Mouse (Mus musculus) liver, embryonic 15.5 days (tissue): ENCODE results near the gene Rspry1. TPM values are rescaled to one million over a fixed set of nuclear protein-coding genes. Genes with fewer than 3 reads are reported as not detected.

ENCODE experiments used
- ATAC-seq: fragments of 200-750 bp; cut with Nextera tagmentation; 2 replicates; pipeline ENCODE4 v1.8.0; 2017; ENCODE audit warnings: moderate number of reproducible peaks, mild to moderate bottlenecking, moderate library complexity; ENCODE audit not compliant: insufficient read depth
- H3K27ac ChIP-seq: fragments of 300-500 bp; sonication (generic); replicated peaks from 2 replicates; pipeline ENCODE4 v1.5.1; 2015; ENCODE audit warnings: mild to moderate bottlenecking, inconsistent platforms
- H3K27me3 ChIP-seq: fragments of 300-500 bp; sonication (generic); 2 replicates; pipeline ENCODE4 v1.6.1; 2015; ENCODE audit warnings: mild to moderate bottlenecking, inconsistent platforms
- H3K36me3 ChIP-seq: fragments of 300-500 bp; sonication (generic); replicated peaks from 2 replicates; pipeline ENCODE4 v1.6.1; 2015; ENCODE audit warnings: moderate library complexity, mild to moderate bottlenecking, inconsistent platforms
- H3K4me1 ChIP-seq: fragments of 300-500 bp; sonication (generic); replicated peaks from 2 replicates; pipeline ENCODE4 v1.6.1; 2015; ENCODE audit warnings: inconsistent platforms
- H3K4me2 ChIP-seq: fragments of 300-500 bp; sonication (generic); 2 replicates; pipeline ENCODE4 v1.6.1; 2015; ENCODE audit warnings: moderate library complexity, mild to moderate bottlenecking, inconsistent platforms
- H3K4me3 ChIP-seq: fragments of 300-500 bp; sonication (generic); replicated peaks from 2 replicates; pipeline ENCODE4 v1.5.1; 2015; ENCODE audit warnings: mild to moderate bottlenecking, inconsistent platforms
- H3K9ac ChIP-seq: fragments of 300-500 bp; sonication (generic); 2 replicates; pipeline ENCODE4 v1.6.1; 2015; ENCODE audit warnings: moderate library complexity, mild to moderate bottlenecking, inconsistent platforms
- H3K9me3 ChIP-seq: fragments of 300-500 bp; sonication (generic); replicated peaks from 2 replicates; pipeline ENCODE4 v1.6.1; 2016; ENCODE audit warnings: inconsistent platforms
- WGBS: fragments of 180-500 bp; shearing (Covaris S2); methylation state at CpG from one replicate; pipeline ENCODE4 v1.1.7; 2015; ENCODE audit warnings: mixed read lengths; ENCODE audit not compliant: insufficient replicate concordance; 5-methylcytosine and 5-hydroxymethylcytosine counted together
- polyA plus RNA-seq: library from polyadenylated mRNA; unstranded; fragments of >200 nt; fragmentation: Nextera tagmentation; extraction: Ambion mirVana; gene quantifications from 2 replicates; pipeline ENCODE4 v1.2.1, GENCODE M21; 2015

Rspry1 gene
- polyA plus RNA-seq, 1 experiment from 2014 or later, result 15.3 TPM

DNA sequence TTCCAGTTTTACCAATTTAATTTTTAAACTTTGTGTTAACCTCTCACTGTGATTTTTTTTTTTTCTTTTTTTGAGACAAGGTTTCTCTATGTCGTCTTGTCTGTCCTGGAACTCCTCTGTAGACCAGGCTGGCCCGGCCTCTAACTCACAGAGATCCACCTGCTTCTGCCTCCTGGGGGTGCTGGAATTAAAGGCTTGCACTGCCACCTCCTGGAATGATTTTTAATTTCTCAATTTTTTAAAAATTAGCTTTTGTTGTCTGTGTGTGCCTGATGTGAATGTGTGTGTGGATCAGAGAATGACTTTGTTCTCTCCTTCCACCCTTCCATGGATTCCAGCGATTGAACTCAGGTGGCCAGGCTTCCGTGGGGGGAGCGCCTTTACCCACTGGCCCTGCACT lies 5.3 kb downstream of the Rspry1 start:
- 76% methylated on average over 5 of the region's 5 CpGs for WGBS
- no peak for ATAC-seq
- Histone ChIP-seq H3K27me3 (no peaks in the 10 kb centered on the region), H3K4me2 (no peak overlapping the region), H3K9ac (no peak overlapping the region), H3K36me3 (no peaks in the 10 kb centered on the region), H3K9me3 (no peaks in the 10 kb centered on the region), H3K27ac (no peak overlapping the region), H3K4me1 (peaks cover 15% of the 10 kb centered on the region), H3K4me3 (no peak overlapping the region)

DNA sequence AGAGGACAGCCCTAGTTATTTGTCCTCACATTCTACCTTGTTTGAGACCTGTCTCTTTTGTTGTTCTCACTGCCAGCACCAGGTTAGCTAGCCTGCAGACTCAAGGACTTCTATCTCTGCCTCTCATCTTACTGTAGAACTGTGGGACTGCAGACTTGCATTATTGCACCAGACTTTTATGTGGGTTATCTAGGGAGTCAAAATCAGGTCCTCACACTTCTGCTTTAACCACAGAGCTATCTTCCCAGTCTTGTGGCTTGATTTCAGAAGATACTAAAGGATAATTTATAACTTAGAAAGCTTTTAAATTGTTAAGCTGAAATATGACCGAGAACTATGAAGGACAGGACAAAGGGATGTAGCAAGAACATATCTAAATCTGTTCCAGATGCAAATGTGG lies 23.1 kb downstream of the Rspry1 start:
- no peaks in the 10 kb centered on the region for H3K9me3 ChIP-seq
- ATAC-seq, result no peak
- H3K4me2 ChIP-seq, result no peak overlapping the region
- H3K27ac ChIP-seq, result no peak overlapping the region
- H3K4me3 ChIP-seq, result no peak overlapping the region
- H3K4me1 ChIP-seq, result no peaks in the 10 kb centered on the region
- peaks cover 4% of the 10 kb centered on the region; the same call in 1 of the 2 replicates for H3K36me3 ChIP-seq
- H3K9ac ChIP-seq, result no peak overlapping the region
- no peaks in the 10 kb centered on the region for H3K27me3 ChIP-seq
- WGBS, result 82% methylated on average over 1 of the region's 1 CpGs

DNA sequence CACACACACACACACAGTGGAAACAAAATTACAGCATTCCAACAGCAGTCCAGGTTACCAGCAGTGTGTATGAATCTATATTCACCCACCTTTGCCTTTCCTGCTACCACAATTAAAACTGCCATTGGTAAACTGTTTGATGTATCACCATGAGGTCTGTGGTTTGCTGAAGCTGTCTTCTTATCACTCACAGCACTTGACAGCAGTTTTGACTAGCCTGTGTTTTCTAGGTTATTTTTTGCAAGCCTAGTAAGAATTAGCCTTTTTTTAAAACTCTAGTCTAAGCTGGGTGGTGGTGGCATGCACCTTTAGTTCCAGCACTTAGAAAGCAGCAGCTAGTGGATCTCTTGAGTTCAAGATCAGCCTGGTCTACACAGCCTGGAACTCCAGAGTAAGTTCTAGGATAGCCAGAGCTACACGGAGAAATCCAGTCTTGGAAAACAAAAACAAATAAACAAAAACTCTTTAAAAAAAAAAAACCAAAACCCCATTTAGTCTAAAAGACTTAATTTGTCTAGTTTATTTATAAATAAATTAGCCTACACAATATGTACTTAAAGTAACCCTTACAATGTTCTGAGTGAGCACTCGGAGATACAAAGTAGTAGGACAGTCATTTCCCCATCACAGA lies 31.9 kb downstream of the Rspry1 start:
- Histone ChIP-seq H3K4me3 (no peak overlapping the region), H3K4me2 (0 out of 2 replicates have a peak overlapping the region, but pooled peaks have one; percentile 14), H3K9ac (no peak overlapping the region), H3K9me3 (no peaks in the 10 kb centered on the region), H3K27ac (peak overlapping the region; percentile 70), H3K27me3 (no peaks in the 10 kb centered on the region), H3K4me1 (peaks cover 21% of the 10 kb centered on the region), H3K36me3 (peaks cover 57% of the 10 kb centered on the region)
- 18% methylated on average over 2 of the region's 2 CpGs for WGBS
- ATAC-seq, result peak; percentile 38; the same call in 1 of the 2 replicates

DNA sequence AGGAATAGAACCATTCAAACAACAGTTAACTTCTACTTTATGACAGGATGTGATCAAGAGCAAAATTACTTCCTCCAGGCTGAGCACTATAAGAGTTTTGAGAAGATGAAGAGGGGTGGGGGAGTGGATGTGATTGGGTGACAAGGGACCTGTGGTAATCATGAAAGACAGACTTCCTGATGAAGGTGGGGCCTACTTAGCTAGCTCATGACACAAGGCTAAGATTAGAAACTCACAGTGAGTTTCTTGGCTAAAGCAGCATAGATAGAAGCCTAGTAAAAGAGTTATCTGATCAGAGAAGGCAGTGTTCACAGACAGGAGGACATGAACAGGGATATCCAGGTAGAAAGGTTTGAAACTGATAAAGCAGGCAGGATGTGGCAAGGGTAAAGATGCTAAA lies 32.5 kb downstream of the Rspry1 start:
- Histone ChIP-seq H3K27ac (peak overlapping the region; percentile 70), H3K9ac (no peak overlapping the region), H3K4me1 (peaks cover 21% of the 10 kb centered on the region), H3K4me2 (peak overlapping the region; percentile 14; the same call in 1 of the 2 replicates), H3K4me3 (no peak overlapping the region), H3K9me3 (no peaks in the 10 kb centered on the region), H3K27me3 (no peaks in the 10 kb centered on the region), H3K36me3 (peaks cover 57% of the 10 kb centered on the region)
- peak; percentile 97 for ATAC-seq

DNA sequence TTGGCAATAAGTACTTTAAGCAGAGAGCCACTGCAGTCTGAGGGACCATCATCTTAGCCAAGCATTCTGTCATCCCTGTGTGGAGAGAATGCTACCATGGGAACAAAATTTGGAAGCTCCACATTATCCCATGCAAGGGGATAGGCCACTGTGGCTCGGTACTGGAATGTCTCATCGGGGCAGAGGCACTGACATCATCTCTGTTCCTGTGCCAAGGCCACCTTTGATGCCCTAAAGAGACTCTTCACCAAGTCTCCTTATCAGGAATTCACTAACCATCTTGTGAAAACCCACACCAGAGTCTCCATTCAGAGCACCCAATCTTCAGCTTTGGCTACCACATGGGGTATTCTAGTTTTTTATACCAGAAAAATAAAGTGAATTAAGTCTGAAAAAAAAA lies 39.4 kb downstream of the Rspry1 start:
- Histone ChIP-seq H3K4me3 (no peak overlapping the region), H3K4me2 (no peak overlapping the region), H3K9ac (no peak overlapping the region), H3K9me3 (no peaks in the 10 kb centered on the region), H3K27me3 (no peaks in the 10 kb centered on the region), H3K36me3 (peaks cover 65% of the 10 kb centered on the region), H3K27ac (no peak overlapping the region), H3K4me1 (no peaks in the 10 kb centered on the region)
- ATAC-seq, result no peak
- 84% methylated on average over 2 of the region's 2 CpGs for WGBS

DNA sequence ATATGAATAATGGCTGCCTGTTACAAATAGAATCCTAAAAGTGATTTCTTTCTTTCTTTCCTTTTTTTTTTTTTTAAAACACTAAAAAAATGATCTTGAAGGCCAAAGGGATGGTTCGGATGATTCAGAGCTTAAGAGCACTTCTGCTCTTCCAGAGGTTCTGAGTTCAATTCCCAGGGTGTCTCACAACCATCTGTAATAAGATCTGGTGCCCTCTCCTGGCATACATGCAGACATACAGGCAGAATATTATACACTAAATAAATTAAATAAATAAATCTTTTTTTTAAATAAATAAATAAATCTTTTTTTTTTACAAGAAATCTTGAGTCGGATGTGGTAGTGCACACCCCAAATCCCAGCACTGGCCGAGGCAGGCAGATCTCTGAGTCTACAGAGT lies 40.2 kb downstream of the Rspry1 start:
- Histone ChIP-seq H3K9ac (no peak overlapping the region), H3K27me3 (no peaks in the 10 kb centered on the region), H3K9me3 (no peaks in the 10 kb centered on the region), H3K4me3 (no peak overlapping the region), H3K4me2 (no peak overlapping the region), H3K36me3 (peaks cover 65% of the 10 kb centered on the region), H3K4me1 (no peaks in the 10 kb centered on the region), H3K27ac (no peak overlapping the region)
- WGBS, result 79% methylated on average over 3 of the region's 3 CpGs
- ATAC-seq, result no peak

DNA sequence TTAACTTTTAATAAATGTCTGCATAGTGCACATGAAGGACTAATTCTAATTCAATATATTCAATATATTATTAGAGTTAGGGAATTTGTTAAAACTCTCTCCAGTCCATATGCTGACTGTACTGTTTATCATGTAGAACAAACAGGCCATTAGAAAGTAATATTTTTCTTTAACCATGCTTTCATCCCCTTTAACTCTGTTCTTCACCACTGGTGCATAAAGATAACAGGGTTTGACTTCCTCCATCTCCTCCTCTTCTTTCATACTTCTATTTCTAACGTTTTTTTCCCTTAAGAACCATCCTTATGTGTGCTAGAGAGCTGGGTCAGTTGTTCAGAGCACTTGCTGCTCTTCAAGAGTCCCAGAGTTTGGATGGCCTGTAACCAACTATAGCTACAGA lies 43.5 kb downstream of the Rspry1 start:
- Histone ChIP-seq H3K9me3 (no peaks in the 10 kb centered on the region), H3K27ac (no peak overlapping the region), H3K4me2 (no peak overlapping the region), H3K36me3 (peaks cover 57% of the 10 kb centered on the region), H3K9ac (no peak overlapping the region), H3K4me1 (0 out of 2 replicates have a peak, but pooled peaks cover 2% of the 10 kb centered on the region), H3K27me3 (no peaks in the 10 kb centered on the region), H3K4me3 (no peak overlapping the region)
- WGBS, result 4% methylated on average over 1 of the region's 1 CpGs
- ATAC-seq, result no peak

DNA sequence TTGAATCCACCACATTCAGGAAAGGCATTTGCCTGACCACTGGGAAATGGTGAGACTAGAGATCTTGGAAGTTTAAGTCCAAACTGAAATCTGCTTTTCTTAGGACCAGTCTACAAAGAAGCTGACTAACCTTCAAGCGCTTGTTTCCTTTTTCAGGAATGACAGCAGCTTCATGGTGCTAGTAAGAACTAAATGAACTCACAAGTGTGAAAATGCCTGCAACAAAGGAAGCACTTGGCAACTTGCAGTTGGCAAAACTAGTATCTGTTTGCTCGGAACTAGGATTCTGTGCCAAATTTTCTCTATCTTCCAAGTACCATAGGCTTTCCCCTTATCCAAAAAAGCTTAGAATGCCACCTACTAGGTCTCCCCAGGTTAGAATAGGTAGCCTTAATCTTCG lies 44.4 kb downstream of the Rspry1 start:
- no peak for ATAC-seq
- no peak overlapping the region for H3K27ac ChIP-seq
- no peak overlapping the region for H3K9ac ChIP-seq
- H3K27me3 ChIP-seq, result no peaks in the 10 kb centered on the region
- no peaks in the 10 kb centered on the region for H3K9me3 ChIP-seq
- WGBS, result 83% methylated on average over 3 of the region's 3 CpGs
- 0 out of 2 replicates have a peak, but pooled peaks cover 2% of the 10 kb centered on the region for H3K4me1 ChIP-seq
- H3K36me3 ChIP-seq, result peaks cover 53% of the 10 kb centered on the region
- no peak overlapping the region for H3K4me2 ChIP-seq
- H3K4me3 ChIP-seq, result no peak overlapping the region

DNA sequence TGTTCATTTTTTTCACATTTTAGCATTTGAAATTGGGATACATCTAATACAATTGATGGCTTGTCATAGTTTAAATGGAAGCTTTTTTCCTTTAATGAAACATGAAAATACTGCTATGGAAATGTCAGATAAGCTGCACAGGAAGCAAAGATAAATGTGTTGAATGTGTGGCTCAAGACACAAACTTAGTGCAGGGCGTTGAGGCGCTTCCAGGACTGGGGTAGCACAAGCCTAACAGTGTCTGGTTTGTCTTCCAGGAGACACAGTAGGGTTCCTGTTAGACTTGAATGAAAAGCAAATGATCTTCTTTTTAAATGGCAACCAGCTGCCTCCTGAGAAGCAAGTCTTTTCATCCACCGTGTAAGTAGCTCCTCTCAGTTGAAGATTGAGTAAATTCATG lies 47.8 kb downstream of the Rspry1 start:
- WGBS, result 23% methylated on average over 3 of the region's 3 CpGs

DNA sequence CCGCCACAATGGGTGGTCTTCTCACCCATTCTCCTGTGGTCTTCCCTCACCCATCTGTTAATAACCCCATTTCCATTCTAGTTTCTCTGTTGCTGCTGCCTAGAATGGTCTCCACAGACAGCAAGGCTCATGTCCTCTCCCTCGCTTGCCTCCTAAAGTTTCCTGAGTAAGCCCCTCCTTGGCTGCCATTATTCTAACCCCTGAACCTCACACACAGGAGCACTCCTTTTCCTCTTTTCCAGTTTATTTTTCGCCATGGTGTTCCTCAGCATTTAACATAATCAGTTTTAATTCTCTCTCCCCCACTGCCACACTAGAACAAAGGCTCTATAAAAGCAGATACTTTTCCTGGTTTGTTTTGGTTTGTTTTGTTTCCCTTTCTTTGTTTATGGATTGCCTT lies 51.2 kb downstream of the Rspry1 start:
- peaks cover 58% of the 10 kb centered on the region for H3K36me3 ChIP-seq
- H3K4me3 ChIP-seq, result no peak overlapping the region
- H3K9me3 ChIP-seq, result no peaks in the 10 kb centered on the region
- WGBS, result 75% methylated on average over 3 of the region's 3 CpGs
- no peak for ATAC-seq
- no peak overlapping the region for H3K9ac ChIP-seq
- no peak overlapping the region for H3K27ac ChIP-seq
- H3K27me3 ChIP-seq, result no peaks in the 10 kb centered on the region
- no peak overlapping the region for H3K4me2 ChIP-seq
- peaks cover 15% of the 10 kb centered on the region for H3K4me1 ChIP-seq

More for the DNA sequence above, 47.8 kb downstream of the Rspry1 start:
- H3K4me3 ChIP-seq, result no peak overlapping the region
- H3K27ac ChIP-seq, result no peak overlapping the region
- peaks cover 63% of the 10 kb centered on the region for H3K36me3 ChIP-seq
- H3K9me3 ChIP-seq, result no peaks in the 10 kb centered on the region
- no peak overlapping the region for H3K4me2 ChIP-seq
- no peak overlapping the region for H3K9ac ChIP-seq
- H3K4me1 ChIP-seq, result 0 out of 2 replicates have a peak, but pooled peaks cover 2% of the 10 kb centered on the region
- H3K27me3 ChIP-seq, result no peaks in the 10 kb centered on the region
- no peak for ATAC-seq

DNA sequence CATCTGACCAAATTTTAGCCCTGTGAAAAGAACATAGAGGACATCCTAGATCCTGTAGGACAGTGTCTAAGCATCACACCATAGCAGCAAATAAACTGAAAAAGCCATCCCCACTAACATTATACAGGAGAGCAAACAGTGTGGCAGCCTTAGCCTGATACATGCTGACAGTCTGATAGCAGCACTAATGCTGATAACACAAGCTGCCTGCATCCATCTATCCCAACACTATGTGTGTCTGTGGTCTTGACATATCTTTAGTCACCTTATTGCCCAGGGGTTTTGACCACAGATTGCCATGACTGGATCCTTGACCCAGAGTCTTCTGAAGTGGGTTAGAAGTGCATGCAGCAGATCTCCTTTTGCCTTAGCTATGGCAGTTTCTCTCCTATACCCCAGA lies 53.3 kb downstream of the Rspry1 start:
- Histone ChIP-seq H3K36me3 (peaks cover 58% of the 10 kb centered on the region), H3K9ac (no peak overlapping the region), H3K4me2 (no peak overlapping the region), H3K27ac (no peak overlapping the region), H3K27me3 (no peaks in the 10 kb centered on the region), H3K9me3 (no peaks in the 10 kb centered on the region), H3K4me1 (peaks cover 12% of the 10 kb centered on the region), H3K4me3 (no peak overlapping the region)
- ATAC-seq, result peak; percentile 69

DNA sequence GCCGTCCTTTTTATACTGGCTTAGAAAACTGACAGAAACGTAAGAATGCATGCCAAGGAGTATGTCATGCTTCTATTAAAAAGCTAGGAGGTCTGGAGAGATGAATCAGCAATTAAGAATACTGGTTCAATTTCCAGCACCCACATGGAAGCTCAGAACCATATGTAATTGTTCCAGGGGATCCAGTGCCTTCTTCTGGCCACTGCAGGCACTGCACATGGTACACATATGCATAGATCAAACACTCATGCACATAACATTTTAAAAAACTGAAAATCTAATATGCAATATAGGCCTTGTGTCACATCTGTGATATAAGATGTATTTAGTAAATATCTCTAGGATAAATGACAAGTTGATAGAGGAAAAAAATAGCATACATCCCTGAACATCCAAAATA lies 56.3 kb downstream of the Rspry1 start:
- no peak for ATAC-seq
- Histone ChIP-seq H3K36me3 (peaks cover 38% of the 10 kb centered on the region), H3K4me2 (no peak overlapping the region), H3K4me3 (no peak overlapping the region), H3K27me3 (no peaks in the 10 kb centered on the region), H3K27ac (no peak overlapping the region), H3K9me3 (no peaks in the 10 kb centered on the region), H3K4me1 (peaks cover 12% of the 10 kb centered on the region), H3K9ac (no peak overlapping the region)
- WGBS, result 82% methylated on average over 2 of the region's 2 CpGs
